8 mouse cellular contexts compared by ENCODE assay signal in the genomic region with DNA sequence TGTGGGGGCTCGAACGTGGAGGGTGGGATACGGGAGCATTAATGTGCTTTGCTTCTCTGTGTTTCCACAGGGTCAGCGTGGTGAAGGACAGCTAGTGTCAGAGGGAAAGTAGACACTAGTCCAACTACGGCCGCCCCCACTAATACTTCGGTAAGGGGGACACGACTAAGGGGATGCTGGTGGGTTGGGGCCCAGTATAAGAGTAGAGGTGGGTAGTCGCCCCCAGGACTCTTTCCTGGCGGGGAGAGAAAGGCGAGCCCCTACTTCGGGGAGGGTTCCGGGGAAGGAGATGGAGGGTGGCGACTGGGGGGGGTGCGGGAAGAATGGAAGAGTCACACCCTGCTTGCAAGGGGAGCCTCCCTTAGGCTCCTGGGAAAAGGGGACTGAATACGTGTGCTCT. TPM values are rescaled to one million over a fixed set of nuclear protein-coding genes. Genes with fewer than 3 reads are reported as not detected.
DNase-seq lines count a peak whose midpoint lies in the region; TF ChIP-seq lines count a peak whose summit lies in the region.

No protein-coding gene starts in this region.

- no peaks in the 10 kb centered on the region for H3K36me3 ChIP-seq in heart, embryonic 10.5 days
- no peaks in the 10 kb centered on the region for H3K36me3 ChIP-seq in limb, embryonic 10.5 days
- no peaks in the 10 kb centered on the region for H3K36me3 ChIP-seq in myocyte (ENCODE audit: control insufficient read depth, insufficient read depth)

- H3K4me1 ChIP-seq in heart, embryonic 10.5 days: no peaks in the 10 kb centered on the region; the same call in 1 of the 2 replicates
- H3K4me1 ChIP-seq in limb, embryonic 10.5 days: peaks cover 10% of the 10 kb centered on the region; the same call in 1 of the 2 replicates

- DNase-seq in gastrocnemius, adult 2 months: peak; percentile 21
- DNase-seq in gastrocnemius, postnatal 36 days: no peak
- DNase-seq in adrenal gland, postnatal 14 days: peak; percentile 9
- no peak for DNase-seq in heart, embryonic 10.5 days (ENCODE audit: low spot score)
- peak; percentile 29 for DNase-seq in limb, embryonic 10.5 days (ENCODE audit: low spot score)
- DNase-seq in gastrocnemius, postnatal 14 days: no peak
- DNase-seq in urinary bladder, postnatal 25 days (ENCODE audit: low spot score): no peak

- intact Hi-C loops in gastrocnemius, adult 2 months (cut with DNase I): loop anchor here (2.0 to 5.0 kb wide), 2 partner anchors 58 to 170 kb away; a partner anchor contains a TSS
- intact Hi-C loops in gastrocnemius, postnatal 36 days (cut with DNase I): loop anchor here (2.0 kb wide), 1 partner anchor 58 kb away; no protein-coding TSS in a partner anchor
- intact Hi-C loops in gastrocnemius, postnatal 14 days (cut with DNase I; ENCODE audit: low total_unique reads): loop anchor here (10.0 kb wide), 1 partner anchor 58 kb away; no protein-coding TSS in a partner anchor

- peak overlapping the region; percentile 82 for H3K4me3 ChIP-seq in gastrocnemius, adult 2 months
- H3K4me3 ChIP-seq in heart, embryonic 10.5 days: peak overlapping the region; percentile 68
- H3K4me3 ChIP-seq in limb, embryonic 10.5 days: peak overlapping the region; percentile 64
- H3K4me3 ChIP-seq in myocyte: peak overlapping the region; percentile 48

- H3K27me3 ChIP-seq in heart, embryonic 10.5 days (ENCODE audit: insufficient read depth, poor library complexity, severe bottlenecking): peaks cover 58% of the 10 kb centered on the region; the same call in 1 of the 2 replicates
- peaks cover 77% of the 10 kb centered on the region for H3K27me3 ChIP-seq in limb, embryonic 10.5 days (ENCODE audit: low read depth, poor library complexity, severe bottlenecking)
- no peaks in the 10 kb centered on the region for H3K27me3 ChIP-seq in myocyte (ENCODE audit: control insufficient read depth, insufficient read depth, insufficient read length)

- no peaks in the 10 kb centered on the region for H3K79me2 ChIP-seq in myocyte (ENCODE audit: control insufficient read depth, insufficient read depth)

- no peak for TF ChIP-seq CTCF in gastrocnemius, adult 2 months (IDR thresholded peaks at IDR 0.05)

- no peak for TF ChIP-seq POLR2A in myocyte (IDR thresholded peaks at IDR 0.05; ENCODE audit: insufficient read length, low read depth)

- peak overlapping the region; percentile 77 for H3K4me2 ChIP-seq in myocyte (ENCODE audit: low read depth)

- H3K9me3 ChIP-seq in heart, embryonic 10.5 days: no peaks in the 10 kb centered on the region
- H3K9me3 ChIP-seq in limb, embryonic 10.5 days (replicated peaks): no peaks in the 10 kb centered on the region

- 9% methylated on average over 16 of the region's 16 CpGs for WGBS in heart, embryonic 10.5 days
- 7% methylated on average over 16 of the region's 16 CpGs for WGBS in limb, embryonic 10.5 days

- H3K27ac ChIP-seq in gastrocnemius, adult 2 months: peak overlapping the region; percentile 77
- peak overlapping the region; percentile 2; the same call in 1 of the 2 replicates for H3K27ac ChIP-seq in heart, embryonic 10.5 days
- no peak overlapping the region for H3K27ac ChIP-seq in limb, embryonic 10.5 days

- H3ac ChIP-seq in myocyte (ENCODE audit: control insufficient read depth, insufficient read length): no peak overlapping the region

TF ChIP-seq in myocyte, 11 proteins besides CTCF, POLR2A, EP300 and RAD21:
- TF ChIP-seq TCF3 (IDR thresholded peaks at IDR 0.05; ENCODE audit: insufficient read length, low read depth): no peak
- no peak for TF ChIP-seq CEBPB (IDR thresholded peaks at IDR 0.05; ENCODE audit: insufficient read depth, poor library complexity, severe bottlenecking)
- TF ChIP-seq TCF12 (IDR thresholded peaks at IDR 0.05; ENCODE audit: insufficient read depth, poor library complexity, severe bottlenecking): no peak
- TF ChIP-seq USF1 (IDR thresholded peaks at IDR 0.05; ENCODE audit: low read depth): no peak
- no peak for TF ChIP-seq MYOD1 (IDR thresholded peaks at IDR 0.05; ENCODE audit: control insufficient read depth in 1 of 3, insufficient read length in 2 of 3, low read depth in 2 of 3)
- TF ChIP-seq POLR2AphosphoS2 (IDR thresholded peaks at IDR 0.05; ENCODE audit: insufficient read length, low read depth): no peak
- no peak for TF ChIP-seq E2F4 (IDR thresholded peaks at IDR 0.05; ENCODE audit: insufficient read depth)
TF ChIP-seq in myocyte: peak in this region for 0.

RNA-seq across cellular contexts. Expression of a gene that starts 1.6 kb away (rescaled TPM):
- total RNA-seq in gastrocnemius, adult 2 months (2021): 1 to 10 TPM; 6.7 to 7.0 TPM
- total RNA-seq in gastrocnemius, postnatal 36 days (2021): 1 to 10 TPM; 6.8 to 7.2 TPM
- total RNA-seq in adrenal gland, postnatal 14 days (2021): 9.8 and 10.1 TPM in 2 replicates
- 4.9 and 6.7 TPM in 2 replicates for polyA plus RNA-seq in heart, embryonic 10.5 days (2016; fragmentation: Nextera tagmentation; extraction: Ambion mirVana)
- polyA plus RNA-seq in limb, embryonic 10.5 days (2016; fragmentation: Nextera tagmentation; extraction: Ambion mirVana): 3.9 and 4.4 TPM in 2 replicates
- polyA plus RNA-seq in myocyte (2012; fragmentation: generic; extraction: Trizol): 4.5 TPM
- total RNA-seq in gastrocnemius, postnatal 14 days (2021): 1 to 10 TPM; 5.5 to 8.4 TPM

Comparison
In these comparisons a context has a peak if more than half of its experiments do, and no peak if none do; other contexts are left out.
1. DNase-seq: peak in gastrocnemius, adult 2 months (single experiment), adrenal gland, postnatal 14 days (single experiment) and limb, embryonic 10.5 days (single experiment); none in gastrocnemius, postnatal 36 days (0 of 2), heart, embryonic 10.5 days (single experiment), gastrocnemius, postnatal 14 days (single experiment) and urinary bladder, postnatal 25 days (single experiment).
2. Peak in every context shown above with its lines, with median percentiles within 50 percentile points of each other: H3K4me3 ChIP-seq.